14 mouse cellular contexts compared by ENCODE assay signal in the genomic region with DNA sequence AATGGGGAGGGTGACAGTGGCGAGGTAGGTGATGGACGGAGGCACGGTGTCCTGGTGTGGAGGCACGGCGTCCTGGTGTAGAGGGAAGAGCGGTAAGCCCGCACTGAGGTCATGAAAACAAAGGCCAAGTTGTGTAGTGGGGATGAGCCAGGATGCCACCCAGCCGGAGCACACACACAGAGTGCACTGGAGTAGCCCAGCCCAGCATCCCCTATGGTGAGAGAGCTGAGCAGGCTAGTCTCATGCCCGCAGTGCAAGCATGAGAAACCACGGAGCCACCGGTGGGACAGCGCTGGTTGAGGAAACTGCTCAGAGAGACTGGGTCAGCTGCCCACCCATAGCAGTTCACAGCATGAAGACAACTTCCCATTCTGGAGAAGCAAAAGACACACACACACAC. TPM values are rescaled to one million over a fixed set of nuclear protein-coding genes. Genes with fewer than 3 reads are reported as not detected.
DNase-seq lines count a peak whose midpoint lies in the region; ATAC-seq and TF ChIP-seq lines count a peak whose summit lies in the region.
"Had no signal": no experiment of that assay in that cellular context is flagged by ENCODE, and none has a peak within 500 bp of the region (broad histone marks: within the 10 kb centered on the region; RNA-seq: fewer than 3 reads in every experiment).

No protein-coding gene starts in this region.

- H3K4me2 ChIP-seq in lung, embryonic 16.5 days (ENCODE audit: low read depth, low read length), result no peak overlapping the region
- no peak overlapping the region for H3K4me2 ChIP-seq in hindbrain, embryonic 12.5 days (replicated peaks)
- H3K4me2 ChIP-seq in midbrain, postnatal 0 days (ENCODE audit: low read depth, low read length, poor library complexity, severe bottlenecking), result no peak overlapping the region

- WGBS in lung, embryonic 16.5 days, result 71% methylated on average over 12 of the region's 12 CpGs
- 46% methylated on average over 12 of the region's 12 CpGs for WGBS in forebrain, embryonic 10.5 days
- WGBS in hindbrain, embryonic 12.5 days, result 27% methylated on average over 12 of the region's 12 CpGs
- 32% methylated on average over 12 of the region's 12 CpGs for WGBS in midbrain, postnatal 0 days

- no peaks in the 10 kb centered on the region for H3K27me3 ChIP-seq in lung, embryonic 16.5 days (ENCODE audit: control insufficient read depth, insufficient read depth, low read depth, low read length)
- H3K27me3 ChIP-seq in forebrain, embryonic 10.5 days (ENCODE audit: poor library complexity, severe bottlenecking), result no peaks in the 10 kb centered on the region
- H3K27me3 ChIP-seq in hindbrain, embryonic 12.5 days, result no peaks in the 10 kb centered on the region
- no peaks in the 10 kb centered on the region for H3K27me3 ChIP-seq in midbrain, postnatal 0 days (ENCODE audit: insufficient read depth, low read length)

- H3K27ac ChIP-seq in lung, embryonic 16.5 days (ENCODE audit: low read length), result no peak overlapping the region
- peak overlapping the region; percentile 12 for H3K27ac ChIP-seq in forebrain, embryonic 10.5 days
- peak overlapping the region; percentile 72 for H3K27ac ChIP-seq in hindbrain, embryonic 12.5 days
- peak overlapping the region; percentile 43; the same call in 1 of the 2 replicates for H3K27ac ChIP-seq in midbrain, postnatal 0 days (ENCODE audit: low read depth, low read length)
- H3K27ac ChIP-seq: limb, embryonic 10.5 days had no signal

- no peak for TF ChIP-seq CTCF in midbrain, postnatal 0 days (IDR thresholded peaks at IDR 0.05)

- DNase-seq in lung, postnatal 14 days, result no peak
- no peak for DNase-seq in forebrain, embryonic 10.5 days (ENCODE audit: extremely low spot score, low spot score)
- DNase-seq in midbrain, postnatal 0 days (ENCODE audit: low spot score), result no peak
- no peak for DNase-seq in cerebellum, adult 9-11 months
- DNase-seq in thymus, postnatal 36 days, result no peak
- no peak for DNase-seq in kidney, postnatal 14 days
- DNase-seq: cerebellum, adult 9-10 months had no signal

- no peaks in the 10 kb centered on the region for H3K4me1 ChIP-seq in lung, embryonic 16.5 days (replicated peaks; ENCODE audit: control insufficient read depth, insufficient read depth, low read length)
- H3K4me1 ChIP-seq in forebrain, embryonic 10.5 days, result peaks cover 4% of the 10 kb centered on the region; the same call in 1 of the 2 replicates
- H3K4me1 ChIP-seq in hindbrain, embryonic 12.5 days, result 0 out of 2 replicates have a peak, but pooled peaks cover 3% of the 10 kb centered on the region
- no peaks in the 10 kb centered on the region for H3K4me1 ChIP-seq in midbrain, postnatal 0 days (ENCODE audit: insufficient read depth, low read length)
- H3K4me1 ChIP-seq: limb, embryonic 10.5 days had no signal

- H3K36me3 ChIP-seq in lung, embryonic 16.5 days (ENCODE audit: control insufficient read depth, insufficient read depth, low read length), result peaks cover 22% of the 10 kb centered on the region
- H3K36me3 ChIP-seq in forebrain, embryonic 10.5 days (replicated peaks), result peaks cover 69% of the 10 kb centered on the region
- peaks cover 57% of the 10 kb centered on the region for H3K36me3 ChIP-seq in hindbrain, embryonic 12.5 days
- peaks cover 25% of the 10 kb centered on the region for H3K36me3 ChIP-seq in midbrain, postnatal 0 days (ENCODE audit: insufficient read depth, low read length)

- H3K9ac ChIP-seq in lung, embryonic 16.5 days (ENCODE audit: low read length), result no peak overlapping the region
- no peak overlapping the region for H3K9ac ChIP-seq in hindbrain, embryonic 12.5 days
- peak overlapping the region; percentile 46; the same call in 1 of the 2 replicates for H3K9ac ChIP-seq in midbrain, postnatal 0 days (replicated peaks; ENCODE audit: low read length, poor library complexity, severe bottlenecking)

- ATAC-seq in lung, embryonic 16.5 days (ENCODE audit: low read depth), result 0 out of 2 replicates have a peak, but pooled peaks have one; percentile 15
- ATAC-seq in hindbrain, embryonic 12.5 days (ENCODE audit: low FRiP score), result peak; percentile 52
- ATAC-seq in midbrain, postnatal 0 days (ENCODE audit: low FRiP score), result no peak

- no peaks in the 10 kb centered on the region for H3K9me3 ChIP-seq in lung, embryonic 16.5 days (ENCODE audit: control insufficient read depth, low read length)
- H3K9me3 ChIP-seq in forebrain, embryonic 10.5 days, result no peaks in the 10 kb centered on the region
- H3K9me3 ChIP-seq in hindbrain, embryonic 12.5 days (replicated peaks), result no peaks in the 10 kb centered on the region
- no peaks in the 10 kb centered on the region for H3K9me3 ChIP-seq in midbrain, postnatal 0 days (ENCODE audit: low read length)
- H3K9me3 ChIP-seq: limb, embryonic 10.5 days had no signal

- no peak overlapping the region for H3K4me3 ChIP-seq in lung, embryonic 16.5 days (ENCODE audit: low read length)
- no peak overlapping the region for H3K4me3 ChIP-seq in forebrain, embryonic 10.5 days
- no peak overlapping the region for H3K4me3 ChIP-seq in hindbrain, embryonic 12.5 days
- no peak overlapping the region for H3K4me3 ChIP-seq in midbrain, postnatal 0 days (ENCODE audit: low read depth, low read length)
- H3K4me3 ChIP-seq: erythroblast, embryonic 14.5 days; limb, embryonic 10.5 days had no signal

RNA-seq across cellular contexts. Expression of gene Vangl2, which starts 26.6 kb away (rescaled TPM):
- 10.8 and 12.2 TPM in 2 replicates for polyA plus RNA-seq in lung, embryonic 16.5 days (2015; fragmentation: Nextera tagmentation; extraction: Ambion mirVana)
- polyA plus RNA-seq in forebrain, embryonic 10.5 days (2016; fragmentation: Nextera tagmentation; extraction: Ambion mirVana), result 40.6 and 41.7 TPM in 2 replicates
- polyA plus RNA-seq in hindbrain, embryonic 12.5 days (2016; fragmentation: Nextera tagmentation; extraction: Ambion mirVana), result 60.4 and 68.6 TPM in 2 replicates
- 85.8 and 115 TPM in 2 replicates for total RNA-seq in midbrain, postnatal 0 days (2014; rRNA removed)
- polyA plus RNA-seq in midbrain, postnatal 0 days (2015; fragmentation: Nextera tagmentation; extraction: Ambion mirVana), result 43.1 and 44.2 TPM in 2 replicates

RNA-seq across cellular contexts. Expression of gene Nhlh1, which starts 55.7 kb away (rescaled TPM):
- not detected in 2 replicates for polyA plus RNA-seq in lung, embryonic 16.5 days (2015; fragmentation: Nextera tagmentation; extraction: Ambion mirVana)
- 1.6 and 2.7 TPM in 2 replicates for polyA plus RNA-seq in forebrain, embryonic 10.5 days (2016; fragmentation: Nextera tagmentation; extraction: Ambion mirVana)
- 14.5 and 15.3 TPM in 2 replicates for polyA plus RNA-seq in hindbrain, embryonic 12.5 days (2016; fragmentation: Nextera tagmentation; extraction: Ambion mirVana)
- 0.38 and 3.6 TPM in 2 replicates for total RNA-seq in midbrain, postnatal 0 days (2014; rRNA removed)
- 0.12 TPM in 1 of 2 replicates, not detected in the other for polyA plus RNA-seq in midbrain, postnatal 0 days (2015; fragmentation: Nextera tagmentation; extraction: Ambion mirVana)
- total RNA-seq: gastrocnemius, postnatal 4 days had no signal
- polyA plus RNA-seq: erythroblast, embryonic 14.5 days; limb, embryonic 10.5 days; liver, embryonic 16.5 days; stomach, embryonic 14.5 days had no signal
